ENCODE assay signal across 10 mouse cellular contexts in the genomic region with DNA sequence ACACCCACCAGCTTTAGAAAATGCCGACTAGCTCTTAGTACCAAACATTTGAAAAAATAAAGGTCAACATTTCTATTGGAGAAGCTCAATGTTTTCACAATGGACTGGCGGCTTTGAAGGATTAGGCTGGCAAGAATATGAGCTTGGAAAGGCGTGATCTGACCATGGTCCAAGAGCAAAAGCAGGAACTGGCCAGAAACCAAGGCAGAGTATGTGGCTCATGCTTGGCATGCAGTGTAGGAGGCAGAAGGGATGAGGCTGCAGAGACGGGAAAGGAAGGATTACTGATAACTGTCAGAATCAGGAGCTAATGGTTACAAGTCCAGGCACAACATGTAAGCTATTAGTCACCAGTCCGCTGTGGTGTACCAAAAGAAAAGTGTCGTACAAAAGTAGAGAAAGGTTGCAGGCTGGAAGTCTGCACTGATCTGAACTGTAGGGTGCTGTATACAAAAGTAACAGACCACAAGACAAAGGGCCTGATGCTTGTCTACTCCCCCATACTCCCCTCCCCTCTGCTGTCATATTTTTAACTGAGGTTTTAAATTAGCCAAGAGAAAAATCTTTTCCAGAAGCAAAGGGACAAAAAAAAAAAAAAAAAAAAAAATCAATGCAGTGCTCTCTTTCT.
DNase-seq lines count a peak whose midpoint lies in the region; ATAC-seq and TF ChIP-seq lines count a peak whose summit lies in the region.
"Had no signal": no experiment of that assay in that cellular context is flagged by ENCODE, and none has a peak within 500 bp of the region (broad histone marks: within the 10 kb centered on the region; RNA-seq: fewer than 3 reads in every experiment).

No protein-coding gene starts in this region.

- TF ChIP-seq CTCF in hindbrain, postnatal 0 days (IDR thresholded peaks at IDR 0.05; ENCODE audit: low read depth), result no peak

- H3K9me3 ChIP-seq in hindbrain, postnatal 0 days (ENCODE audit: low read length), result no peaks in the 10 kb centered on the region
- no peaks in the 10 kb centered on the region for H3K9me3 ChIP-seq in hindbrain, embryonic 11.5 days (ENCODE audit: control insufficient read depth, low read length)
- no peaks in the 10 kb centered on the region for H3K9me3 ChIP-seq in kidney, embryonic 16.5 days (ENCODE audit: low read length)
- H3K9me3 ChIP-seq: embryonic facial prominence, embryonic 13.5 days; liver, embryonic 13.5 days; midbrain, embryonic 15.5 days had no signal

- ATAC-seq in hindbrain, postnatal 0 days, result peak; percentile 74
- ATAC-seq in hindbrain, embryonic 11.5 days (ENCODE audit: low FRiP score), result no peak
- ATAC-seq in kidney, embryonic 16.5 days (ENCODE audit: low FRiP score, low TSS enrichment), result no peak
- ATAC-seq: midbrain, embryonic 15.5 days had no signal

- DNase-seq in hindbrain, postnatal 0 days (ENCODE audit: low spot score), result peak; percentile 67
- DNase-seq in hindbrain, embryonic 11.5 days (ENCODE audit: low spot score), result no peak
- peak; percentile 24 to 33 for DNase-seq in right cerebral cortex, postnatal 10 days (ENCODE audit: low spot score in 2 of 2)
- DNase-seq in right cerebral cortex, postnatal 4 days, result no peak
- peak; percentile 81 for DNase-seq in cerebellum, adult 9-11 months
- no peak for DNase-seq in kidney, adult 18-20 months
- DNase-seq: liver, embryonic 13.5 days had no signal

- H3K4me1 ChIP-seq in hindbrain, postnatal 0 days (ENCODE audit: insufficient read depth, low read length), result no peaks in the 10 kb centered on the region
- H3K4me1 ChIP-seq in hindbrain, embryonic 11.5 days (replicated peaks; ENCODE audit: control insufficient read depth, insufficient read depth, low read length), result no peaks in the 10 kb centered on the region
- no peaks in the 10 kb centered on the region for H3K4me1 ChIP-seq in kidney, embryonic 16.5 days (ENCODE audit: insufficient read depth, low read length)
- H3K4me1 ChIP-seq: embryonic facial prominence, embryonic 13.5 days; liver, embryonic 13.5 days; midbrain, embryonic 15.5 days had no signal

- H3K9ac ChIP-seq in hindbrain, postnatal 0 days (replicated peaks; ENCODE audit: low read length), result no peak overlapping the region
- H3K9ac ChIP-seq in hindbrain, embryonic 11.5 days (ENCODE audit: low read depth, low read length), result no peak overlapping the region
- H3K9ac ChIP-seq in kidney, embryonic 16.5 days (replicated peaks; ENCODE audit: low read length), result no peak overlapping the region
- H3K9ac ChIP-seq: embryonic facial prominence, embryonic 13.5 days; liver, embryonic 13.5 days; midbrain, embryonic 15.5 days had no signal

- H3K36me3 ChIP-seq in hindbrain, postnatal 0 days (ENCODE audit: insufficient read depth, low read length), result no peaks in the 10 kb centered on the region
- no peaks in the 10 kb centered on the region for H3K36me3 ChIP-seq in hindbrain, embryonic 11.5 days (ENCODE audit: control insufficient read depth, insufficient read depth, low read length)
- H3K36me3 ChIP-seq in kidney, embryonic 16.5 days (ENCODE audit: insufficient read depth, low read length), result no peaks in the 10 kb centered on the region
- H3K36me3 ChIP-seq: embryonic facial prominence, embryonic 13.5 days; liver, embryonic 13.5 days; midbrain, embryonic 15.5 days had no signal

- H3K27ac ChIP-seq in hindbrain, postnatal 0 days, result no peak overlapping the region
- no peak overlapping the region for H3K27ac ChIP-seq in hindbrain, embryonic 11.5 days (ENCODE audit: low read depth, low read length)
- no peak overlapping the region for H3K27ac ChIP-seq in kidney, embryonic 16.5 days (ENCODE audit: low read length)
- H3K27ac ChIP-seq: embryonic facial prominence, embryonic 13.5 days; liver, embryonic 13.5 days; midbrain, embryonic 15.5 days had no signal

- WGBS in hindbrain, postnatal 0 days, result 55% methylated on average over 6 of the region's 6 CpGs
- WGBS in hindbrain, embryonic 11.5 days, result 82% methylated on average over 6 of the region's 6 CpGs
- 74% methylated on average over 6 of the region's 6 CpGs for WGBS in kidney, embryonic 16.5 days

- no peak overlapping the region for H3K4me2 ChIP-seq in hindbrain, postnatal 0 days (ENCODE audit: low read depth, low read length)
- no peak overlapping the region for H3K4me2 ChIP-seq in hindbrain, embryonic 11.5 days (replicated peaks; ENCODE audit: low read depth, low read length)
- no peak overlapping the region for H3K4me2 ChIP-seq in kidney, embryonic 16.5 days (replicated peaks; ENCODE audit: low read depth, low read length)
- H3K4me2 ChIP-seq: embryonic facial prominence, embryonic 13.5 days; liver, embryonic 13.5 days; midbrain, embryonic 15.5 days had no signal

- no peaks in the 10 kb centered on the region for H3K27me3 ChIP-seq in hindbrain, postnatal 0 days (ENCODE audit: insufficient read depth, low read length)
- H3K27me3 ChIP-seq in hindbrain, embryonic 11.5 days (ENCODE audit: control insufficient read depth, insufficient read depth, low read length), result no peaks in the 10 kb centered on the region
- H3K27me3 ChIP-seq in kidney, embryonic 16.5 days (ENCODE audit: insufficient read depth, low read length), result no peaks in the 10 kb centered on the region
- H3K27me3 ChIP-seq: embryonic facial prominence, embryonic 13.5 days; liver, embryonic 13.5 days; midbrain, embryonic 15.5 days had no signal

- no peak overlapping the region for H3K4me3 ChIP-seq in hindbrain, postnatal 0 days (ENCODE audit: low read length)
- H3K4me3 ChIP-seq in hindbrain, embryonic 11.5 days (ENCODE audit: low read depth, low read length), result no peak overlapping the region
- H3K4me3 ChIP-seq in kidney, embryonic 16.5 days (ENCODE audit: low read length), result no peak overlapping the region
- H3K4me3 ChIP-seq: embryonic facial prominence, embryonic 13.5 days; liver, embryonic 13.5 days; midbrain, embryonic 15.5 days had no signal

Comparison
In these comparisons a context has a peak if more than half of its experiments do, and no peak if none do; other contexts are left out.
1. DNase-seq: peak in hindbrain, postnatal 0 days (single experiment), right cerebral cortex, postnatal 10 days (2 of 2) and cerebellum, adult 9-11 months (single experiment); none in hindbrain, embryonic 11.5 days (single experiment), right cerebral cortex, postnatal 4 days (single experiment) and kidney, adult 18-20 months (single experiment).